Mouse (Mus musculus): ENCODE results near the gene Arl8a. TPM values are rescaled to one million over a fixed set of nuclear protein-coding genes. Genes with fewer than 3 reads are reported as not detected.
"Not testable (repeated sequence)": the region's sequence is repeated elsewhere in the genome, so short reads cannot be mapped to it uniquely, and the experiment has no call there.

Gene Arl8a
- polyA plus RNA-seq, 1 experiment from 2014 or later = 8.9 TPM

- no peak overlapping the region for H3K4me2 ChIP-seq
- no peak for DNase-seq
- H3K36me3 ChIP-seq = no peaks in the 10 kb centered on the region
- H3K9ac ChIP-seq = no peak overlapping the region
- peaks cover 17% of the 10 kb centered on the region for H3K27me3 ChIP-seq
- no peak for ATAC-seq (ENCODE audit: low read depth)
- H3K9me3 ChIP-seq (replicated peaks) = no peaks in the 10 kb centered on the region
- H3K27ac ChIP-seq = no peak overlapping the region
- WGBS (ENCODE audit: insufficient replicate concordance) = 60% methylated on average over 11 of the region's 11 CpGs
- peaks cover 6% of the 10 kb centered on the region; the same call in 1 of the 2 replicates for H3K4me1 ChIP-seq (replicated peaks)
- no peak overlapping the region for H3K4me3 ChIP-seq (replicated peaks)
Measured at GRCm38 (mm10) chr1:135183941-135184570, 37.4 kb downstream of the Arl8a start.

GRCm38 (mm10) chr1:135185936-135186335 lies 39.3 kb downstream of the Arl8a start:
- 43% methylated on average over 5 of the region's 5 CpGs for WGBS (ENCODE audit: insufficient replicate concordance)
- DNase-seq (no peak), ATAC-seq (ENCODE audit: low read depth) (no peak)

GRCm38 (mm10) chr1:135186427-135186826 lies 39.8 kb downstream of the Arl8a start:
- ATAC-seq (ENCODE audit: low read depth) (no peak), DNase-seq (no peak)
- Histone ChIP-seq H3K9me3 (replicated peaks) (no peaks in the 10 kb centered on the region), H3K27me3 (peaks cover 17% of the 10 kb centered on the region), H3K9ac (no peak overlapping the region), H3K27ac (no peak overlapping the region), H3K4me3 (replicated peaks) (no peak overlapping the region), H3K4me2 (no peak overlapping the region), H3K4me1 (replicated peaks) (peaks cover 6% of the 10 kb centered on the region; the same call in 1 of the 2 replicates), H3K36me3 (no peaks in the 10 kb centered on the region)
- 28% methylated on average over 8 of the region's 8 CpGs for WGBS (ENCODE audit: insufficient replicate concordance)

More at GRCm38 (mm10) chr1:135185936-135186335, 39.3 kb downstream of the Arl8a start:
- Histone ChIP-seq H3K4me2 (no peak overlapping the region), H3K27me3 (peaks cover 17% of the 10 kb centered on the region), H3K36me3 (no peaks in the 10 kb centered on the region), H3K9me3 (replicated peaks) (no peaks in the 10 kb centered on the region), H3K27ac (no peak overlapping the region), H3K9ac (no peak overlapping the region), H3K4me3 (replicated peaks) (no peak overlapping the region), H3K4me1 (replicated peaks) (peaks cover 6% of the 10 kb centered on the region; the same call in 1 of the 2 replicates)

- H3K9ac ChIP-seq; H3K27ac ChIP-seq; H3K4me2 ChIP-seq; H3K9me3 ChIP-seq (replicated peaks); H3K4me3 ChIP-seq (replicated peaks); H3K36me3 ChIP-seq; DNase-seq; ATAC-seq (ENCODE audit: low read depth); H3K4me1 ChIP-seq (replicated peaks): not testable (repeated sequence)
- WGBS (ENCODE audit: insufficient replicate concordance) = 35% methylated on average over 2 of the region's 2 CpGs
- peaks cover 17% of the 10 kb centered on the region for H3K27me3 ChIP-seq
Measured at GRCm38 (mm10) chr1:135187016-135187415, 40.4 kb downstream of the Arl8a start.

GRCm38 (mm10) chr1:135188197-135188596 lies 41.6 kb downstream of the Arl8a start:
- Histone ChIP-seq H3K4me2 (no peak overlapping the region), H3K4me3 (replicated peaks) (no peak overlapping the region), H3K4me1 (replicated peaks) (peaks cover 2% of the 10 kb centered on the region; the same call in 1 of the 2 replicates), H3K9ac (no peak overlapping the region), H3K27me3 (peaks cover 17% of the 10 kb centered on the region), H3K36me3 (no peaks in the 10 kb centered on the region), H3K27ac (no peak overlapping the region), H3K9me3 (replicated peaks) (no peaks in the 10 kb centered on the region)
- 43% methylated on average over 3 of the region's 3 CpGs for WGBS (ENCODE audit: insufficient replicate concordance)
- ATAC-seq (ENCODE audit: low read depth) (no peak), DNase-seq (no peak)

- 70% methylated on average over 4 of the region's 4 CpGs for WGBS (ENCODE audit: insufficient replicate concordance)
- no peaks in the 10 kb centered on the region for H3K36me3 ChIP-seq
- ATAC-seq (ENCODE audit: low read depth) = no peak
- H3K9ac ChIP-seq = no peak overlapping the region
- no peak overlapping the region for H3K4me3 ChIP-seq (replicated peaks)
- no peaks in the 10 kb centered on the region for H3K4me1 ChIP-seq (replicated peaks)
- no peak for DNase-seq
- H3K9me3 ChIP-seq (replicated peaks) = no peaks in the 10 kb centered on the region
- no peak overlapping the region for H3K4me2 ChIP-seq
- no peak overlapping the region for H3K27ac ChIP-seq
- peaks cover 17% of the 10 kb centered on the region for H3K27me3 ChIP-seq
Measured at GRCm38 (mm10) chr1:135189186-135189585, 42.6 kb downstream of the Arl8a start.

GRCm38 (mm10) chr1:135194335-135194734 lies 47.7 kb downstream of the Arl8a start:
- WGBS (ENCODE audit: insufficient replicate concordance) = 70% methylated on average over 5 of the region's 5 CpGs
- not testable (repeated sequence) for DNase-seq; H3K4me2 ChIP-seq; H3K4me1 ChIP-seq (replicated peaks); H3K36me3 ChIP-seq; H3K27me3 ChIP-seq; H3K4me3 ChIP-seq (replicated peaks); H3K9ac ChIP-seq; H3K27ac ChIP-seq; H3K9me3 ChIP-seq (replicated peaks); ATAC-seq (ENCODE audit: low read depth)

GRCm38 (mm10) chr1:135195907-135196440 lies 49.4 kb downstream of the Arl8a start:
- H3K9me3 ChIP-seq (replicated peaks) = no peaks in the 10 kb centered on the region
- H3K4me3 ChIP-seq (replicated peaks) = no peak overlapping the region
- peaks cover 3% of the 10 kb centered on the region; the same call in 1 of the 2 replicates for H3K27me3 ChIP-seq
- H3K4me1 ChIP-seq (replicated peaks) = peaks cover 15% of the 10 kb centered on the region
- no peaks in the 10 kb centered on the region for H3K36me3 ChIP-seq
- no peak overlapping the region for H3K27ac ChIP-seq
- ATAC-seq (ENCODE audit: low read depth) (no peak), DNase-seq (no peak)
- H3K4me2 ChIP-seq = no peak overlapping the region
- WGBS (ENCODE audit: insufficient replicate concordance) = 72% methylated on average over 6 of the region's 6 CpGs
- H3K9ac ChIP-seq = no peak overlapping the region

- Histone ChIP-seq H3K4me2 (no peak overlapping the region), H3K9ac (no peak overlapping the region), H3K36me3 (no peaks in the 10 kb centered on the region), H3K9me3 (replicated peaks) (no peaks in the 10 kb centered on the region), H3K4me1 (replicated peaks) (peaks cover 15% of the 10 kb centered on the region), H3K4me3 (replicated peaks) (no peak overlapping the region), H3K27ac (no peak overlapping the region), H3K27me3 (peaks cover 7% of the 10 kb centered on the region; the same call in 1 of the 2 replicates)
- no peak for DNase-seq
- 70% methylated on average over 5 of the region's 5 CpGs for WGBS (ENCODE audit: insufficient replicate concordance)
- ATAC-seq (ENCODE audit: low read depth) = no peak
Measured at GRCm38 (mm10) chr1:135198412-135198811, 51.8 kb downstream of the Arl8a start.

GRCm38 (mm10) chr1:135199014-135199819 lies 52.6 kb downstream of the Arl8a start:
- no peak overlapping the region for H3K27ac ChIP-seq
- no peaks in the 10 kb centered on the region for H3K9me3 ChIP-seq (replicated peaks)
- H3K27me3 ChIP-seq = peaks cover 7% of the 10 kb centered on the region; the same call in 1 of the 2 replicates
- peaks cover 19% of the 10 kb centered on the region for H3K4me1 ChIP-seq (replicated peaks)
- peak overlapping the region; percentile 43 for H3K4me2 ChIP-seq
- 6% methylated on average over 21 of the region's 21 CpGs for WGBS (ENCODE audit: insufficient replicate concordance)
- ATAC-seq (ENCODE audit: low read depth) (peak; percentile 57; the same call in 1 of the 2 replicates), DNase-seq (peak; percentile 37)
- no peak overlapping the region for H3K9ac ChIP-seq
- H3K4me3 ChIP-seq (replicated peaks) = no peak overlapping the region
- no peaks in the 10 kb centered on the region for H3K36me3 ChIP-seq

GRCm38 (mm10) chr1:135200400-135200799 lies 53.8 kb downstream of the Arl8a start:
- H3K4me2 ChIP-seq = no peak overlapping the region
- WGBS (ENCODE audit: insufficient replicate concordance) = 70% methylated on average over 4 of the region's 4 CpGs
- DNase-seq (no peak), ATAC-seq (ENCODE audit: low read depth) (no peak)
- H3K9me3 ChIP-seq (replicated peaks) = no peaks in the 10 kb centered on the region
- peaks cover 31% of the 10 kb centered on the region for H3K4me1 ChIP-seq (replicated peaks)
- peaks cover 7% of the 10 kb centered on the region; the same call in 1 of the 2 replicates for H3K27me3 ChIP-seq
- H3K27ac ChIP-seq = no peak overlapping the region
- H3K4me3 ChIP-seq (replicated peaks) = no peak overlapping the region
- no peaks in the 10 kb centered on the region for H3K36me3 ChIP-seq
- H3K9ac ChIP-seq = no peak overlapping the region
